Mouse (Mus musculus): Measurements from ENCODE around the gene Nags. TPM values are rescaled to one million over a fixed set of nuclear protein-coding genes. Genes with fewer than 3 reads are reported as not detected.
"Not testable (repeated sequence)": the region's sequence is repeated elsewhere in the genome, so short reads cannot be mapped to it uniquely, and the experiment has no call there.

Gene Nags
- polyA plus RNA-seq, 1 experiment from 2014 or later, result not detected

DNA sequence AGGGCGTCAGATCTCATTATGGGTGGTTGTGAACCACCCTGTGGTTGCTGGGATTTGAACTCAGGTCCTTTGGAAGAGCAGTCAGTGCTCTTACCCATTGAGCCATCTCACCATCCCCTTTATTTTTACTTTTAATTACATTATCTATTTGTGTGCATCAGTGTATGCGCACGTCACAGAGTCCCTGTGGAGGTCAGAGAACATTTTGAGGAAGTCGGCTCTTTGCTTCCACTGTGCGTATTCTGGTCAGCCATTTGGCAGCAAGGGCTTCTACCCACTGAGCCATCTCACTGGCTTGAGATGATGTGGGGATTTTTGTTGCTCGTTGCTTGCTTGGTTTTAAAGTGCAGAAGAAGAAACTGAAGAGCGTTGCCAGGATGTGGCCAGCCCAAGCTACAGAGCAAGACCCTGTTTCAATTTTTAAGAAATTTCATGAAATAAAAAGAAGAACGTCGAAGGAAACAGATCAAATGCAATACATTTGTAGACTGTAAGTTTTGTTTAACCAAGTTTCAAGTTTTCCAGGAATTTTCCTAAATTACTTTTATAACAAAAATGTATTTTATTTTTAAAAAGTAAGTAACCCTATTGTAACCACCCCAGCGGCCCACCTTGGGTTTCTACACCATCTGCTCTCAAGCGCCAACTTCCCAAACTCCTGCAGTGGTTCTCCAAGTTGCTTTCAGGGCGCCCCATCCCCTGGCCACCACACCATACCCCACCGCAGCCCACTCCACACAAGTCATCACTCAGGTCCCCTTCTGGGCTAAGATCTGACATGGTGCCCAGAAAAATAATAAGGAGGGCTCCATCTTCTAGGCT is 7.5 kb upstream of the Nags start:
- peak overlapping the region; percentile 53 for H3K4me2 ChIP-seq
- H3K36me3 ChIP-seq (replicated peaks), result no peaks in the 10 kb centered on the region
- H3K27ac ChIP-seq, result no peak overlapping the region
- 45% methylated on average over 13 of the region's 13 CpGs for WGBS
- 0 out of 2 replicates have a peak overlapping the region, but pooled peaks have one; percentile 29 for H3K9ac ChIP-seq
- no peaks in the 10 kb centered on the region for H3K9me3 ChIP-seq
- H3K27me3 ChIP-seq, result peaks cover 23% of the 10 kb centered on the region
- ATAC-seq (ENCODE audit: low FRiP score), result peak; percentile 46
- peaks cover 13% of the 10 kb centered on the region for H3K4me1 ChIP-seq
- peak overlapping the region; percentile 17 for H3K4me3 ChIP-seq (replicated peaks)

DNA sequence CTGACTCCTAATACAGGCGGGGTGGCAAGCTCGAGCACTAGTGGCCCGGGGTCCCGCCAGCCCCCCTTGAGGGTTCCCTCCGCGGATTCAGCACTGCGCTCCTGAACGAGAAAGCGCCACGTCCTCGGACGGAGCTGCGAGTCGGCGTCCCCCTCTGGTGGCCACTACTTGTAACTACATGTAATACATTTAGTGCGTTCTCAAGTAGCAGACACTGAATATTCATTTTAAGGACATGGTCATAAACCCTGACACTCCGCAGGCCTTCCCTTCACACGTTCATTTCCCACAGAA is 6.9 kb upstream of the Nags start:
- ATAC-seq (ENCODE audit: low FRiP score), result peak; percentile 60; the same call in 1 of the 2 replicates
- Histone ChIP-seq H3K9ac (0 out of 2 replicates have a peak overlapping the region, but pooled peaks have one; percentile 29), H3K9me3 (no peaks in the 10 kb centered on the region), H3K27me3 (peaks cover 29% of the 10 kb centered on the region), H3K36me3 (replicated peaks) (no peaks in the 10 kb centered on the region), H3K27ac (no peak overlapping the region), H3K4me3 (replicated peaks) (peak overlapping the region; percentile 17), H3K4me1 (peaks cover 13% of the 10 kb centered on the region), H3K4me2 (peak overlapping the region; percentile 53)
- under 1% methylated on average over 18 of the region's 18 CpGs for WGBS

DNA sequence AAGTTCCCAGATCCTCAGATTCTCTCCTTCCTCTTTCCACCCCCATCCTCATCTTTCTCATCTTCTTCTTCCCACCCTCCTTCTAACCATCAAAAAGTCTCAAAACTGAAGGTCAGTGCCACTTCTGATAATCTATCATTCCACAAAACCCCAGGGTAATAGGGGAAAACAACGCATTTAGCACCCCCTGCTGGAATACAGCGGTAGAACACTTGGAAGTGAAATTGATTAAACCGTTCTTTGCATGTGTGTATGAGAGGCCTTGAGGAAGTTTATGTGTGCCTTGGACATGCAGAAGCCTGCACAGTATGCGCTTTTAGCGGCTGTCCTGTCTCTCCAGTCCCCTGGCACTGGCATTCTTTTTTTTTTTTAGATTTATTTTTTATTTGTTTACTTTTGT is 4.8 kb upstream of the Nags start:
- Histone ChIP-seq H3K27me3 (peaks cover 50% of the 10 kb centered on the region), H3K27ac (no peak overlapping the region), H3K4me2 (no peak overlapping the region), H3K4me3 (replicated peaks) (no peak overlapping the region), H3K9ac (no peak overlapping the region), H3K36me3 (replicated peaks) (no peaks in the 10 kb centered on the region), H3K4me1 (peaks cover 7% of the 10 kb centered on the region), H3K9me3 (no peaks in the 10 kb centered on the region)
- whole genome bisulfite sequencing, result 6% methylated on average over 5 of the region's 5 CpGs
- no peak for ATAC-seq (ENCODE audit: low FRiP score)

DNA sequence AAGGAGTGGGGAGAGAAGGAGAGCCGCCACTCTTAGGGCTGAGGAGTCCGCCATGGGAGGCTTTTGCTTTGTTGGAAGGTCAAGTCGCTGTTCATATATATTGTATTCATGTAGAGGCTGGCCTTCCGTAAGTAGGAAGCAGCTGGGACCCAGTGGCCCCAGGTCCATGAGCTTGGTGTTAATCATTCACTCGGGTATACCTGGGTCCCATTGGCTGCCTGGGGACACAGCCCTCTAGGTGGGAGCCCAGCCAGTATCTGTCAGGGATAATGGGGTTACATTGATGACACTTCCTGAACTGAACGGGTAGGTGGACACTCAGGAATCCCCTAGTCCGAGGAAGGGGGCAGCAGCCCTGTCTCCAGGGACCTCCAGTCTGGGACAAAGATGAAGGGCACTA is 3.0 kb upstream of the Nags start:
- Histone ChIP-seq H3K4me2 (no peak overlapping the region), H3K9me3 (no peaks in the 10 kb centered on the region), H3K9ac (no peak overlapping the region), H3K27ac (no peak overlapping the region), H3K36me3 (replicated peaks) (no peaks in the 10 kb centered on the region), H3K4me3 (replicated peaks) (no peak overlapping the region), H3K4me1 (peaks cover 21% of the 10 kb centered on the region), H3K27me3 (peaks cover 62% of the 10 kb centered on the region)
- ATAC-seq (ENCODE audit: low FRiP score), result no peak
- WGBS, result 70% methylated on average over 7 of the region's 7 CpGs

DNA sequence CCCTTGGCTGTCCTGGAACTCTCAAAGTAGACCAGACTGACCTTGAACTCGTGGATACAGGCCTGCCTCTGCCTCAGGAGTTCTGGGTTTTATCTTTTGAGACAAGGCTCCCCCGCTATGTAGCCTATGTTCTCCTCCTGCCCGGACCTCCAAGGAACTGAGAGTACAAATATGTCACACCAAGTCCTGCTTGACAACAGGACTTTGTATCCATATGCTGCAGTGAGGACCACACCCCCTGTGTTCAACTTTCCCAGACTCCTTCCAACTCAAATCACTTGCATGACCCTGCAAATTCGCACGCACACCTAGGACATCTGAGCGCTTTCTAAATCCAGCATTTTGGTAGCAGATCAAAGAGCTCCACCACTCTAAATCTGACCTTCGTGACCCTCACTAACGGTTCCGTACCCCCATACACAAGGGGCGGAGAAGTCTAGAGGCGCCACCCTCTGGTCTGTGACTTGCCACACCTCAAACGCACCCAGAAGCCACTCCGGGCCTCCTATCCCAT is 299 bp upstream of the Nags start:
- Histone ChIP-seq H3K4me2 (peak overlapping the region; percentile 44), H3K9ac (no peak overlapping the region), H3K27ac (no peak overlapping the region), H3K4me3 (replicated peaks) (peak overlapping the region; percentile 29), H3K9me3 (no peaks in the 10 kb centered on the region), H3K4me1 (peaks cover 18% of the 10 kb centered on the region), H3K27me3 (peaks cover 80% of the 10 kb centered on the region), H3K36me3 (replicated peaks) (no peaks in the 10 kb centered on the region)
- no peak for ATAC-seq (ENCODE audit: low FRiP score)
- WGBS, result 26% methylated on average over 13 of the region's 13 CpGs

DNA sequence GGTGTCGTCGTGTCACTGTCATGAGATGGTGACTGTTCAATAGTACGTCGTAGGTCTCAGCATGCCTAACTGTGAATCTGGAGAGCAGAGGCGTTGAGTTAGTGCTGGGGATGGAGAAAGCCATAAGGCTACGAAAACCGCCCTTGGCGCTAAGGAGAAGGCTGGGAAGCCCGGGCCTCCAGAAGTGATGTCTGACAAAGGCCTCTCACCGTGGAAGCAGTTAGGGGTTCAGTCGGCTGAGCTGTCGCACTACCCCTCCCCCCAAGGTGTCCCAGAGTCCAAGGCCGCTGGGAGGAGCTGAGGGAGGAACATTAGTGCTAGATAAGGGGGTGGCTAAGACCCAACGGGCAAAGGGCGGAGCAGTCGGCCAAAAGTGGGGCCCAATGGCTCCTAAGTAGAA is 692 bp downstream of the Nags start:
- H3K27ac ChIP-seq, result no peak overlapping the region
- WGBS, result 5% methylated on average over 16 of the region's 16 CpGs
- no peaks in the 10 kb centered on the region for H3K9me3 ChIP-seq
- no peak overlapping the region for H3K9ac ChIP-seq
- no peaks in the 10 kb centered on the region for H3K36me3 ChIP-seq (replicated peaks)
- no peak for ATAC-seq (ENCODE audit: low FRiP score)
- peaks cover 18% of the 10 kb centered on the region for H3K4me1 ChIP-seq
- H3K27me3 ChIP-seq, result peaks cover 81% of the 10 kb centered on the region
- H3K4me3 ChIP-seq (replicated peaks), result peak overlapping the region; percentile 29
- peak overlapping the region; percentile 44; the same call in 1 of the 2 replicates for H3K4me2 ChIP-seq

DNA sequence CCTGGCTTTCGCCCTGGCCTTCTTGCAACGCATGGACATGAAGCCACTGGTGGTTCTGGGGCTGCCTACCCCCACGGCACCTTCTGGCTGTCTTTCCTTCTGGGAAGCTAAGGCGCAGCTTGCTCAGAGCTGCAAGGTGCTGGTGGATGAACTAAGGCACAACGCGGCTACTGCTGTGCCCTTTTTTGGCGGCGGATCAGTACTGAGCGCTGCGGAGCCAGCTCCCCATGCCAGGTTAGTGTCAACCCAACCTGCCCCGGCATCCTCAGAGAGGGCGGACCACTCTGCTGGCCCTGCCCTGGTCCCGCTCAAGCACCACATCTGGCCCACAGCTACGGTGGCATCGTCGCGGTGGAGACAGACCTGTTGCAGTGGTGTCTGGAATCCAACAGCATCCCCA is 1.2 kb downstream of the Nags start:
- no peaks in the 10 kb centered on the region for H3K36me3 ChIP-seq (replicated peaks)
- no peak for ATAC-seq (ENCODE audit: low FRiP score)
- no peak overlapping the region for H3K9ac ChIP-seq
- peaks cover 18% of the 10 kb centered on the region for H3K4me1 ChIP-seq
- 12% methylated on average over 17 of the region's 17 CpGs for WGBS
- no peaks in the 10 kb centered on the region for H3K9me3 ChIP-seq
- H3K27me3 ChIP-seq, result peaks cover 81% of the 10 kb centered on the region
- H3K4me2 ChIP-seq, result no peak overlapping the region
- 0 out of 2 replicates have a peak overlapping the region, but pooled peaks have one; percentile 10 for H3K4me3 ChIP-seq (replicated peaks)
- no peak overlapping the region for H3K27ac ChIP-seq

DNA sequence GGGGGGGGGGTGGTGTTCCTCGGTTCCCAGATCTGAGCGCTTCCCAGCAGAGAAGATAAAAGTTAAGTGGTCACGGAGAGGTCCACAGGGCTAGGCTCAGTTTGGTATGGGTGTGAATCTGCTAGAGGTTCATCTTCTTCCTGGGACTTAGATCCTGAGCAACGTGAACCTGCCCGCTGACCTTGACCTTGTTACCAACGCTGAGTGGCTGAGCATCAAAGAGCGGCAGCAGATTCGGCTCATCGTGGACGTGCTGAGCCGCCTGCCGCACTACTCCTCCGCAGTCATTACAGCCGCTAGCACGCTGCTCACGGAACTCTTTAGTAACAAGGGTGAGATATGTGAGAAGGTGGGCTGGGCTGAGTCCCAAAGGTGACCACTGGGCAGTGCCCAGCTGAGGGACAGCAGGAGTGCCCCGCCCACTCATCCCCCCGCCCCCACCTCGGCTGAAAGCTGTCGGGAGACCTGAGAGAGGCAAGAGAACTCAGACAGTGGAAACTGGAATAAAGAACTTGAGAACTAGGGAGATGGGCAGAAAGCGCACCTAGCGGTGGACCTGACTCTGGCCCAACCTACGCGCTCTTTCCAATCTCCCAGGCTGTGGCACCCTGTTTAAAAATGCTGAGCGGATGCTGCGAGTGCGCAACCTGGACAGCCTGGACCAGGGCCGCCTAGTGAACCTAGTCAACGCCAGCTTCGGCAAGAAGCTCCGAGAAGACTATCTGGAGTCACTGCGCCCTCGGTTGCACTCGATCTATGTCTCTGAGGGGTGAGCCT is 2.1 kb downstream of the Nags start:
- H3K4me3 ChIP-seq (replicated peaks), result no peak overlapping the region
- no peaks in the 10 kb centered on the region for H3K9me3 ChIP-seq
- peaks cover 18% of the 10 kb centered on the region for H3K4me1 ChIP-seq
- H3K4me2 ChIP-seq, result 0 out of 2 replicates have a peak overlapping the region, but pooled peaks have one; percentile 15
- no peak overlapping the region for H3K27ac ChIP-seq
- no peak overlapping the region for H3K9ac ChIP-seq
- H3K36me3 ChIP-seq (replicated peaks), result peaks cover 1% of the 10 kb centered on the region
- WGBS, result 14% methylated on average over 34 of the region's 34 CpGs
- H3K27me3 ChIP-seq, result peaks cover 77% of the 10 kb centered on the region
- no peak for ATAC-seq (ENCODE audit: low FRiP score)

DNA sequence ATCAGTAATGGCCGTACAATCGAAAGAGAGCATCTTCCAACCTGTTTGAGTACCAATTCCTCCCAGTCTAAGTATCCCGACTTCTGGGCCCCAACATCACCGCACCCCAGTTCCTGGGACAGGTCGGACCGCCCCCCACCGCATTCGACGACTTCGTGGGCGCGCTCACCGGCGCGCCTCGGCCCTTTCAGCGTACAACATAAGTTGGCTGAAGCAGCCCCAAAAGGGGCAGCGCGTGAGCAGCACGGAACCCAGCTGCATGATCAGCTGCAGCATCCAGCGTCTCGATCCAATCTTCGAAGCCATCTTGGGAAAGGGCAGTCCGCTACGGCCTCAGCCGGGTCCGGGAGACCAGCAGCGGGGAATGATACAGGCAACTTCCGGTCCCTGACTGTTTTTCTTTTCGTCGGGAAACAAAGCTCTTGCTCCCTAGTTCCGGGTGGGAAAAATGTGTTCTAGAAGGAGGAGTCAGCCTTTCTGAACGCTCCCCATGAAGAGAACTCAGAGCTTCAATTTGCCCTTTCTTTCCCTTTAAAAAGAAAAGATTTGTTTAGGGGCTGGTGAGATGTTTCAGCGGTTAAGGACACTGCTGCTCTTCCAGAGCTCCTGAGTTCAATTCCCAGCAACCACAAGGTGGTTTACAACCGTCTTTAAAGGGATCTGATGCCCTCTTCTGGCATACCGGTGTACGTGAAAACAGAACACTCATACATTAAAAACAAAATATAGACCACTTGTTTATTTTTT is 10.9 kb downstream of the Nags start, which contains the start of gene Tmem101:
Gene Tmem101 (minus strand): TSS at position 366 of the 747 bp plus-strand sequence.
- peaks cover 11% of the 10 kb centered on the region for H3K4me1 ChIP-seq
- H3K27me3 ChIP-seq, result no peaks in the 10 kb centered on the region
- under 1% methylated on average over 37 of the region's 37 CpGs for WGBS
- H3K27ac ChIP-seq, result peak within 1 kb of the TSS; percentile 83
- ATAC-seq (ENCODE audit: low FRiP score), result peak; percentile 85
- peak within 1 kb of the TSS; percentile 84 for H3K4me2 ChIP-seq
- H3K4me3 ChIP-seq (replicated peaks), result peak within 1 kb of the TSS; percentile 80
- H3K9me3 ChIP-seq, result no peaks in the 10 kb centered on the region
- peak within 1 kb of the TSS; percentile 87 for H3K9ac ChIP-seq
- peaks cover 22% of the 10 kb centered on the region for H3K36me3 ChIP-seq (replicated peaks)

DNA sequence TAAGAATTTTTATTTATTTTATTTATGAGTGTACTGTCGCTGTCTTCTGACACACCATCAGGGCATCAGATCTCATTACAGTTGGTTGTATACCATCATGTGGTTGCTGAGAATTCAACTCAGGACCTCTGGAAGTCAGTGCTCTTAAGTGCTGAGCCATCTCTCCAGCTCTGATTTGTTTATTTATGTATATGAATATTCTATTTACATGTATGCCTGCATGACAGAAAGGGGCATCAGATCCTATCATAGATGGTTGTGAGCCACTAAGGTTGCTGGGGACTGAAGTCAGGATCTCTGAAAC is 11.4 kb downstream of the Nags start:
- 8% methylated on average over 1 of the region's 1 CpGs for WGBS
- H3K36me3 ChIP-seq (replicated peaks), result peaks cover 26% of the 10 kb centered on the region
- H3K9me3 ChIP-seq, result no peaks in the 10 kb centered on the region
- peak overlapping the region; percentile 84 for H3K4me2 ChIP-seq
- no peaks in the 10 kb centered on the region for H3K27me3 ChIP-seq
- peak; percentile 28; the same call in 1 of the 2 replicates for ATAC-seq (ENCODE audit: low FRiP score)
- H3K9ac ChIP-seq, result no peak overlapping the region
- H3K4me1 ChIP-seq, result peaks cover 11% of the 10 kb centered on the region
- no peak overlapping the region for H3K27ac ChIP-seq
- no peak overlapping the region for H3K4me3 ChIP-seq (replicated peaks)

DNA sequence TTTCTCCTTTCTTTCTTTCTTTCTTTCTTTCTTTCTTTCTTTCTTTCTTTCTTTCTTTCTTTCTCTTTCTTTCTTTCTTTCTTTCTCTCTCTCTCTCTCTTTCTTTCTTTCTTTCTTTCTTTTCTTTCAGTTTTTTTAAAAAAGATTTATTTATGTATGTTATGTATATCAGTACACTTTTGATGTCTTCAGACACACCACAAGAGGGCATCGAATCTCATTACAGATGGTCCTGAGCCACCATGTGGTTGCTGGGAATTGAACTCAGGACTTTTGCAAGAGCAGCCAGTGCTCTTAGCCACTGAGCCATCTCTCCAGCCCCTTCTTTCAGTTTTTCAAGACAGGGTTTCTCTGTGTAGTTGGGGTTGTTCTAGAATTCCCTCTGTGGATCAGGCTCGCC is 12.7 kb downstream of the Nags start:
- ATAC-seq (ENCODE audit: low FRiP score), result not testable (repeated sequence)
- H3K36me3 ChIP-seq (replicated peaks), result peaks cover 30% of the 10 kb centered on the region
- 79% methylated on average over 2 of the region's 2 CpGs for WGBS

DNA sequence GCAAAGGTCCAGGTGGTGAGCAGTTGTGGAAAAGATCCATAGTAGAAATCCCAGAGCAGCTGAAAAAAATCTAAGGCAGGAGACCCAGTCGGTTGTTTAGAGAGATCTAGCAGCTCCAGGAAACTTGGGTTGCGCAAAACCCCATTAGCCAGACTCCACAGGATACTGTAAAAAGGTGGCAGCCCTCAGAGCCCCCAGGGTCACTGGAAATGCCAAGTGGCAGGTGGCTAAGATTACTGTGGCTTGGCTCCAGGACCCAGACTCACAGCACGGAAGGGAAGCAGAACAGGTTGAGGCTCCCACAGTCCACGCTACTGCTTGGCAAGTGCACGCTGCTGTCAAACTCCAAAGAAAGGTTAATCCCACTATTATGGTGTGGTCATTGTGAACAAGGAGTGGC is 14.5 kb downstream of the Nags start:
- H3K4me3 ChIP-seq (replicated peaks), result no peak overlapping the region
- ATAC-seq (ENCODE audit: low FRiP score), result no peak
- H3K4me1 ChIP-seq, result peaks cover 10% of the 10 kb centered on the region
- no peak overlapping the region for H3K9ac ChIP-seq
- no peaks in the 10 kb centered on the region for H3K27me3 ChIP-seq
- no peaks in the 10 kb centered on the region for H3K9me3 ChIP-seq
- H3K4me2 ChIP-seq, result no peak overlapping the region
- 75% methylated on average over 5 of the region's 5 CpGs for WGBS
- no peak overlapping the region for H3K27ac ChIP-seq
- H3K36me3 ChIP-seq (replicated peaks), result peaks cover 38% of the 10 kb centered on the region

More for the DNA sequence above, 12.7 kb downstream of the Nags start:
- H3K9me3 ChIP-seq; H3K27me3 ChIP-seq; H3K9ac ChIP-seq; H3K4me3 ChIP-seq (replicated peaks); H3K27ac ChIP-seq; H3K4me2 ChIP-seq: not testable (repeated sequence)
- H3K4me1 ChIP-seq, result peaks cover 11% of the 10 kb centered on the region
